ENCODE assay signal across 8 mouse cellular contexts in genomic region chr12:37450366-37451156, GRCm38 (mm10).
DNase-seq lines count a peak whose midpoint lies in the region; ATAC-seq lines count a peak whose summit lies in the region.

No protein-coding gene starts in this region.

- peak; percentile 63 for DNase-seq in heart, adult 8-10 months (ENCODE audit: low spot score)
- DNase-seq in NIH3T3 (ENCODE audit: low read depth) = peak; percentile 76
- peak; percentile 42 to 54 for DNase-seq in heart, postnatal 36 days
- peak; percentile 24 to 31 for DNase-seq in layer of hippocampus, postnatal 36 days
- peak; percentile 93 for DNase-seq in midbrain, embryonic 11.5 days (ENCODE audit: low spot score, missing footprints)
- DNase-seq in testis, postnatal 10 days (ENCODE audit: low spot score) = peak; percentile 68

- intact Hi-C loops in heart, postnatal 36 days (cut with DNase I) = loop anchor here (1.0 to 10.0 kb wide), 5 partner anchors 353 to 1236 kb away; no protein-coding TSS in a partner anchor

- no peak for ATAC-seq in heart, embryonic 12.5 days (ENCODE audit: insufficient number of reproducible peaks, low FRiP score)
- ATAC-seq in common myeloid progenitor, adult 5-6 weeks (replicated peaks; ENCODE audit: low read depth, poor library complexity, severe bottlenecking) = peak; percentile 79
- peak; percentile 81; the same call in 1 of the 2 replicates for ATAC-seq in midbrain, embryonic 11.5 days (ENCODE audit: low FRiP score)

- no peaks in the 10 kb centered on the region for H3K27me3 ChIP-seq in heart, embryonic 12.5 days (replicated peaks)
- no peaks in the 10 kb centered on the region for H3K27me3 ChIP-seq in midbrain, embryonic 11.5 days (ENCODE audit: control insufficient read depth, insufficient read depth, low read length)

- H3K4me3 ChIP-seq in heart, embryonic 12.5 days = no peak overlapping the region
- H3K4me3 ChIP-seq in midbrain, embryonic 11.5 days (ENCODE audit: low read depth, low read length) = no peak overlapping the region

- no peaks in the 10 kb centered on the region for H3K36me3 ChIP-seq in heart, embryonic 12.5 days
- H3K36me3 ChIP-seq in midbrain, embryonic 11.5 days (ENCODE audit: control insufficient read depth, insufficient read depth, low read length) = no peaks in the 10 kb centered on the region

- no peak overlapping the region for H3K27ac ChIP-seq in heart, embryonic 12.5 days (ENCODE audit: poor library complexity, severe bottlenecking)
- no peak overlapping the region for H3K27ac ChIP-seq in midbrain, embryonic 11.5 days (ENCODE audit: low read depth, low read length)

- H3K9me3 ChIP-seq in heart, embryonic 12.5 days (replicated peaks) = no peaks in the 10 kb centered on the region
- no peaks in the 10 kb centered on the region for H3K9me3 ChIP-seq in midbrain, embryonic 11.5 days (ENCODE audit: control insufficient read depth, low read length)

- no peaks in the 10 kb centered on the region for H3K4me1 ChIP-seq in heart, embryonic 12.5 days (replicated peaks)
- no peaks in the 10 kb centered on the region for H3K4me1 ChIP-seq in midbrain, embryonic 11.5 days (ENCODE audit: control insufficient read depth, insufficient read depth, low read length)

- H3K4me2 ChIP-seq in heart, embryonic 12.5 days = no peak overlapping the region
- no peak overlapping the region for H3K4me2 ChIP-seq in midbrain, embryonic 11.5 days

- WGBS in heart, embryonic 12.5 days = 11% methylated on average over 6 of the region's 6 CpGs
- 17% methylated on average over 6 of the region's 6 CpGs for WGBS in midbrain, embryonic 11.5 days

- H3K9ac ChIP-seq in heart, embryonic 12.5 days = no peak overlapping the region
- no peak overlapping the region for H3K9ac ChIP-seq in midbrain, embryonic 11.5 days (ENCODE audit: low read length)

Comparison
In these comparisons a context has a peak if more than half of its experiments do, and no peak if none do; other contexts are left out.
1. DNase-seq: peak in every context shown above with its lines; median percentile 93 in midbrain, embryonic 11.5 days; 76 in NIH3T3; 68 in testis, postnatal 10 days; 63 in heart, adult 8-10 months; 48 in heart, postnatal 36 days; 28 in layer of hippocampus, postnatal 36 days.